Mouse (Mus musculus): ENCODE data around the gene Zc3h7b. TPM values are rescaled to one million over a fixed set of nuclear protein-coding genes. Genes with fewer than 3 reads are reported as not detected.

Zc3h7b gene
- polyA plus RNA-seq, 1 experiment from 2014 or later = 43.4 TPM

DNA sequence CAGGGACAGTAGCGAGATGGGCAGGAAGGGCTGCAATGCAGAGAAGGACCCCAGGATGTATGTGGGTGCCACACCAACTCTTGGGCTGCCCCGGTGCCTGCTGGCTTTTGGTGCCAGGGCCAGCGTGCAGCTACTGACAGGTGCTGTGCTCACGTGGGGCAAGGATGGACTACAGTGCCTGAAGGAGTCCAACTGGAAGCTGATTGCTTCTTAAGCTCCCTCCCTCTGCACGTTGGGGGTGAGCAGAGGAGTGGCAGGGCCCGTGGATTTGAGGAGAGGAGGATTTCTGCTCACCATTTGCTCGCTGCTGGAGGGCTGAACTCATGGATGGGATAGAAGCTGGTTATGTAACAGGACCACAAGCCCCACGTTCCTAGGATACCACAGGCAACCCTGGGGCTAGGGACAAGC is 58.1 kb downstream of the Zc3h7b start:
- Histone ChIP-seq H3K27me3 (ENCODE audit: poor library complexity, severe bottlenecking) (peaks cover 26% of the 10 kb centered on the region), H3K4me1 (peaks cover 33% of the 10 kb centered on the region), H3K9me3 (no peaks in the 10 kb centered on the region), H3K27ac (peak overlapping the region; percentile 75), H3K4me3 (peak overlapping the region; percentile 41), H3K36me3 (replicated peaks) (0 out of 2 replicates have a peak, but pooled peaks cover 3% of the 10 kb centered on the region)
- WGBS = 11% methylated on average over 8 of the region's 8 CpGs
- DNase-seq (ENCODE audit: extremely low spot score, low spot score) = no peak

DNA sequence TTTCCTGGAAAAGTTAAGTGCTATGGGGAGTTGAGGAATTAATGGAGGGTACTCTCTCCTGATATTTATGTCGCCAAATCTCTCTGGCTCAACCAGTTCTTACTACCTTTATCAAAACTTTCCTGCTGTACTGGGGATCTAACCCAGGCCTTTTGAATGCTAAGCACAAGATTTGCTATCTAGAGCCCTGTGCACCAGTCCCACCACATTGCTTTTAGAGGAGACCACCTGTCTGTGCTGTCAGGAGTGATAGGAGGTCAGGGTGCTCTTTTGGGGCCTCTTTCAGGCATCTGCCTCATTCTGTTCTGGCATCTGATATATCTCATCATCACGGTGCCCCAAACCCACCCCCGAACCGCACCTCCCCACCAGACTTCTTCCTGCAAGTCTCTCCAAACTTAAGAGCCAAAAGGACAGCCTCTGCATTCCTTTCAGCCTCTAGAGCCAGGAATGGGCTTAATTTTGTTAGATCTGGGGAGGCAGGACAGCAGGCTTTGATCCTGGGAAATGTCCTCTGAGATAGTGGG is 58.6 kb downstream of the Zc3h7b start:
- H3K4me3 ChIP-seq = peak overlapping the region; percentile 41; the same call in 1 of the 2 replicates
- H3K4me1 ChIP-seq = peaks cover 33% of the 10 kb centered on the region
- peak overlapping the region; percentile 75; the same call in 1 of the 2 replicates for H3K27ac ChIP-seq
- WGBS = 63% methylated on average over 4 of the region's 4 CpGs
- 0 out of 2 replicates have a peak, but pooled peaks cover 1% of the 10 kb centered on the region for H3K36me3 ChIP-seq (replicated peaks)
- DNase-seq (ENCODE audit: extremely low spot score, low spot score) = no peak
- H3K9me3 ChIP-seq = no peaks in the 10 kb centered on the region
- peaks cover 26% of the 10 kb centered on the region for H3K27me3 ChIP-seq (ENCODE audit: poor library complexity, severe bottlenecking)

DNA sequence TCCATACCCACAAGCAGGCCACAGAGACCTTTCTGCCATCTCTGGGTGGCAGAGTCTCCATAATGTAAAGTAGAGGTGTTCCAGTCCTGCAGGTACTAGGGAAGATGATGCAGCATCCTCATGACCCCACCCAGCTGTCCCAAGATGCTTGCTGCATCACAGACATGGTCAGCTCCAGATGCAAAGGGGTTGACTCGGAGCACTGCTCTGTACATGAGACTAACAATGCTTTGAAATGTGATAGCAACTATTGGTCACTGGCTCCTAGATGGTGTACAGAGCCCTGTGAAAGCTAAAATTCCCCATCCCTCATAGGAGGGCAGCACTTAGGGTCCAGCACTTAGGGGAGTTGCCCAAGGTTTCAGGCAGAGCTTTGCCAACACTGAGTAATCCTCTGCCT is 59.3 kb downstream of the Zc3h7b start:
- no peak overlapping the region for H3K27ac ChIP-seq
- H3K4me3 ChIP-seq = no peak overlapping the region
- H3K27me3 ChIP-seq (ENCODE audit: poor library complexity, severe bottlenecking) = peaks cover 33% of the 10 kb centered on the region
- no peaks in the 10 kb centered on the region for H3K36me3 ChIP-seq (replicated peaks)
- WGBS = 53% methylated on average over 1 of the region's 1 CpGs
- H3K4me1 ChIP-seq = peaks cover 39% of the 10 kb centered on the region
- no peaks in the 10 kb centered on the region for H3K9me3 ChIP-seq
- DNase-seq (ENCODE audit: extremely low spot score, low spot score) = no peak

DNA sequence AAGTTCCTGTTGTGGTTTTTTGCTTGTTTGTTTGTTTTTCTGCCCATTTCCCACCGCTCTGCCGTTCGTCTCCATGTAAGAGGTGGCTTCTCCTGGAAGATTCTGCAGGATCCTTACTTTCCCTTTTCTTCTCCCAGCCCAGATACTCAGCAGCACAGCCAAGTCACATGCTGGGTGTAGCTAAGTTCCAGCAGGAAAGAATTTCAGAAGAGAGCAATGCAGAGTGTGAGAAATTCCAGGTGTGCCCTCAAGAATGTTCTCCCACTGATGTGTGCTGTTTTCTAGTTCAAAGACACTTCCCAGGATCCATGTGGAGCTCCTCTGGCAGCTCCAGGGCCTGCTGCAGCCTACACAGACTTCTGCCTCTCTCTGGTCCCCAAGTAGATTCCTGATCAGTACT is 60.0 kb downstream of the Zc3h7b start:
- H3K4me3 ChIP-seq = no peak overlapping the region

DNA sequence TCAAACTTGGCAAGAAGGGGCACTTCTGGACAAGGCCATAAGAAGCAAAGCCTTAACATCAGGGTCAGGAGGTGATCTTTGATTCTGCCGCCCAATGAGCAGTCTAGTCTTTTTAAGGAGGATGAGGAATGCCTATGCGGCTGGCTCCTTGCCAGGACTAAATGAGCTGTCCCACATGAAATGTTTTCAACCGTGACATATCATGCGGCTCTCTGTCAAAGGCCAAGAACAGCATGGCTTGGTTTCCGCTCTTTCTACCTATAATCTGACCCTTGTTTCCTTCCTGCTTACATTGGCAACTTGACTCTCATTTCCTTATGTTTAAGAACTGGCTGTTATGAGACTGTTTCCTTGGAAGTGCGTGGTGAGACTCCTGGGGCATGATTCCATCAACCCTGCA is 60.8 kb downstream of the Zc3h7b start:
- no peak for DNase-seq (ENCODE audit: extremely low spot score, low spot score)
- H3K27me3 ChIP-seq (ENCODE audit: poor library complexity, severe bottlenecking) = peaks cover 34% of the 10 kb centered on the region
- H3K36me3 ChIP-seq (replicated peaks) = no peaks in the 10 kb centered on the region
- 67% methylated on average over 6 of the region's 6 CpGs for WGBS
- H3K27ac ChIP-seq = no peak overlapping the region
- H3K9me3 ChIP-seq = no peaks in the 10 kb centered on the region
- no peak overlapping the region for H3K4me3 ChIP-seq
- H3K4me1 ChIP-seq = peaks cover 53% of the 10 kb centered on the region

More for the DNA sequence above, 60.0 kb downstream of the Zc3h7b start:
- no peaks in the 10 kb centered on the region for H3K36me3 ChIP-seq (replicated peaks)
- H3K27me3 ChIP-seq (ENCODE audit: poor library complexity, severe bottlenecking) = peaks cover 34% of the 10 kb centered on the region
- H3K9me3 ChIP-seq = no peaks in the 10 kb centered on the region
- DNase-seq (ENCODE audit: extremely low spot score, low spot score) = no peak
- H3K4me1 ChIP-seq = peaks cover 46% of the 10 kb centered on the region
- H3K27ac ChIP-seq = no peak overlapping the region
- WGBS = 87% methylated on average over 3 of the region's 3 CpGs

DNA sequence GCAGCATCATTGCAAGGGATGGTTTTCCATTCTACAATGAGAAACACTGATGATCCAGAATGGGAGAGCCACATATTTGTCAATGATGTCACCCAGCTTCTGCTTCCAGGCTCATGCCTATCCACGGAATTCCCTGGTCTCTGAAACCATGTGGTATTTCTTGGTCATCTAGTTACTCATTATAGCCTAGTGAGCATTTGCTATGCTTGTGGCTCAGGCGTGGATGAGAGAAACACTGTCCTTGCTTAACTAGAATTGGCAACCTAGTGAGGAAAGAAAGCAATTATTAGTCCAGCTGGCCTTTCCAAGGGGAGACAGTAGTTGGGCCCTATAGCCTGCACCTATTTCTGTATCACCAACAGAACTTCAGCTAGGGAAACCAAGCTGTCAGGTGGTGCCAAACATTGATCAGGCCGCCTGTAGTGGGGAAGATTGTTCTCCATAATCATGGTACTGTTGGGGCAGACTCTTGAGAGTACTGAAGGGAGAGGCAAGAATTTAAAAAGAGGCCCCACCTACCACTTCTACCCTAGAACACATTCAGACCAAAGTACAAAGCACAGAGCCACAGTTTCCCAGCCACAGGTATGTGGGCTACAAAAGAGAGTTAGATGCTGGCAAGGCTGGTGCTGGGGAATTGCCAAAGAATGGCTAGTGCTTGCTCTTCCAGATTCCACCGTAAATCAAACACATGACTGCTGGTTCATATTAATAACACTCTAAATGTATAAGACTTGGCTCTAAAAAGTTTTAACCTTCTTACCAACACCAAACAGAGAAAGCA is 62.0 kb downstream of the Zc3h7b start:
- 84% methylated on average over 4 of the region's 4 CpGs for WGBS
- Histone ChIP-seq H3K27me3 (ENCODE audit: poor library complexity, severe bottlenecking) (peaks cover 34% of the 10 kb centered on the region), H3K27ac (no peak overlapping the region), H3K9me3 (no peaks in the 10 kb centered on the region), H3K36me3 (replicated peaks) (no peaks in the 10 kb centered on the region), H3K4me3 (no peak overlapping the region), H3K4me1 (peaks cover 62% of the 10 kb centered on the region)
- DNase-seq (ENCODE audit: extremely low spot score, low spot score) = no peak

DNA sequence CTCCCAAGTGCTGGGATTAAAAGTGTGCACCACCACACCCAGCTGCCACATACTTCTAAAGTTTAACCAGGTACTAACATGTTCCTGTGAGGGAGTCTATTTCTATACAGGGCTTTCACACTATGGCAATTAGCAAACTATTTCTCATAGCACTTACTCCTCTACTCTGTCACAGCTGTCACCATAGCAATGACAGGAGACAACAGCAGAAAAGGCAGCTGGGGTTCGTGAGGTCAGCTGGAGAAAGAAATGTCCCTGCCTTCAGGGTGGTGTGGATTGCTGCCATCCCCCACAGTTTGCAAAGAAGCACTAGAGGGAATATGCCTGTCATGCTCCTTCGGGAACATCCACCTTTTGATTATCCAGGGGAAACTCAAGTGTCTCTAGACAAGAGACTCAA is 63.9 kb downstream of the Zc3h7b start:
- Histone ChIP-seq H3K36me3 (replicated peaks) (no peaks in the 10 kb centered on the region), H3K9me3 (no peaks in the 10 kb centered on the region), H3K27me3 (ENCODE audit: poor library complexity, severe bottlenecking) (peaks cover 14% of the 10 kb centered on the region), H3K27ac (no peak overlapping the region), H3K4me1 (peaks cover 62% of the 10 kb centered on the region), H3K4me3 (no peak overlapping the region)
- 75% methylated on average over 2 of the region's 2 CpGs for WGBS
- no peak for DNase-seq (ENCODE audit: extremely low spot score, low spot score)

DNA sequence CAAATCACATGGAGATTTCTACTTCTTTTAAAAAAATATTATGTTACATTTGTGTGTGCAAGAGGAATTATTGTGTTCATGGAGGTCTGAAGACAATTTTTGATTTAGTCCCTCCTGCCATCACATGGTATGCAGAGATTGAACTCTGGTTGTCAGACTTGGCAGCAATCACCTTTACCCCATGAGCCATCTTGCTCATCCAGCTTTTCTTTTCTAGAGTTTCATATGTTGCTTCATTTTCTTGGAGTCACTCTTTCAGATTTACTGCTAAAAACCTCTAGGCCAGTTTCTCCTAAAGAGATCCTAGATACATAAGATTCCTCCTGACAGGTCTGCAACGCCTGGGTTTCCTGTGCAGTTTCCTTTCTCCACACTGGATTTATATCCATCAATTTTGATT is 64.7 kb downstream of the Zc3h7b start:
- peaks cover 8% of the 10 kb centered on the region; the same call in 1 of the 2 replicates for H3K27me3 ChIP-seq (ENCODE audit: poor library complexity, severe bottlenecking)
- WGBS = 61% methylated on average over 1 of the region's 1 CpGs
- H3K36me3 ChIP-seq (replicated peaks) = peaks cover under 1% of the 10 kb centered on the region; the same call in 1 of the 2 replicates
- H3K9me3 ChIP-seq = no peaks in the 10 kb centered on the region
- H3K27ac ChIP-seq = peak overlapping the region; percentile 90; the same call in 1 of the 2 replicates
- peak overlapping the region; percentile 76 for H3K4me3 ChIP-seq
- no peak for DNase-seq (ENCODE audit: extremely low spot score, low spot score)
- H3K4me1 ChIP-seq = peaks cover 68% of the 10 kb centered on the region

DNA sequence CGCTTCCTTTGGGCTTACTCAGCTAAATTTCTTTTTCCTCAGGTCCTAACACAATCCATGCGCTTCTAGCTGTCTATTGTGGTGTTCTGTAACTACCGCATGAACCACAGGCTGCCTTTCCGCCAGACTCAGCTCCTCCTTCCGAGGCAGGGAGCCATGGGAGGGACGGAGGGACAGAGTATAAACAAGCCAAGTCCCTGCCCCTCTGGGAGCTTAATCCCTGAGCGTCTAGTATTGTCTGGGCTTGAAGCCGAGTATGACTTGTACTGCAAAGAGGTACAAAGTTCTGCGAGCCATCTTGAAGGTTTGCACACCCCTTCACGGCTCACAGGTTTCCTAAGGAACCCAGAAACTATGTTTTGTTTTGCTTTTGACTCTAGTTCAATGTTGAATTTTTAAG is 65.3 kb downstream of the Zc3h7b start:
- peaks cover 70% of the 10 kb centered on the region for H3K4me1 ChIP-seq
- peaks cover 6% of the 10 kb centered on the region for H3K36me3 ChIP-seq (replicated peaks)
- WGBS = 1% methylated on average over 10 of the region's 10 CpGs
- peak overlapping the region; percentile 76 for H3K4me3 ChIP-seq
- no peaks in the 10 kb centered on the region for H3K9me3 ChIP-seq
- H3K27ac ChIP-seq = peak overlapping the region; percentile 90
- peak; percentile 44 for DNase-seq (ENCODE audit: extremely low spot score, low spot score)
- H3K27me3 ChIP-seq (ENCODE audit: poor library complexity, severe bottlenecking) = peaks cover 8% of the 10 kb centered on the region; the same call in 1 of the 2 replicates

DNA sequence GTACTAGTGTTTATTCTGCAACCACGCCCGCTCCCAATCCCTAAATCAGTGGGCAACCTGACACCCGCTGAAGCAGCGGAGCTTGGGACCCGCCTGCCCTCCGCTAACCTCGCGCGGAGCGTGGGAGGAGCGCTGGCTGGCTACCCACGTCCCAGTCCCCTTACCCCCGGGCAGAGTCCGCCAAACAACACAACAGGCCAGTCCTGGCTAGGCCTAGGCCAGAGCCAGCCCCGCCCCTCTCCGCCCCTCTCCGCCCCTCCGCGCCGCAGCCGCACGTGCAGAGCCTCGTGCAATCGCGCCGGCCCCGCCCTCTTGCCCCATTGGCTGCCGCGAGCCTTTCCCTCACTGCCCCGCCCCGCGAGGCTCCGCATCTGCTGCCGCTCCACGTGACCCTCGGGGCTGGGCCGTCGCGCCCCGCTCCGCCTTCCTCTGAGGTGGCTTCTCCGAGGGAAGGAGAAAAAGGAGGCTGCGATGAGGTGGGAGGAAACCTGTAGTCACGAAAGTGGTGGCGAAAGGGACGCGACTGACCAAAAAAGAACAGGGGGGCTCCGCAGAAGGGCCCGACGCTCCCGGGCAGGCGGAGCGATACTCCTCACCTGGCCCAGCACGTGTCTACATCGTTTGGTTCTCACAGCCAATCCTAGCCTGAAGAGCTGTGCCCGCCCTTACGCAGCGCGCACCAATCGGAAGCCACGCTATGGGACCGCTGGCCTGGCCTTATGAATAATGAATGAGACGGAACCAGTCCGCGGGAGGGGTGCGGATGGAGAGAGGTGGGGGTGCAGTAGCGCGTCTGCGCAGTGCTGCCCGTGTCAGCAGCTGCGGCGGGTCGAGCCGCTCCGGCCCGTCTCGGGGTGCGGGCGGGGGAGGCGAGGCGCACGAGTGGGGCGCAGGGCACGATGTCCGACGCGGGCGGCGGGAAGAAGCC is 66.1 kb downstream of the Zc3h7b start:
- H3K9me3 ChIP-seq = no peaks in the 10 kb centered on the region
- under 1% methylated on average over 89 of the region's 89 CpGs for WGBS
- peak overlapping the region; percentile 90 for H3K27ac ChIP-seq
- peak; percentile 98 for DNase-seq (ENCODE audit: extremely low spot score, low spot score)
- H3K4me3 ChIP-seq = peak overlapping the region; percentile 76
- peaks cover 62% of the 10 kb centered on the region for H3K4me1 ChIP-seq
- peaks cover 8% of the 10 kb centered on the region; the same call in 1 of the 2 replicates for H3K27me3 ChIP-seq (ENCODE audit: poor library complexity, severe bottlenecking)
- H3K36me3 ChIP-seq (replicated peaks) = peaks cover 14% of the 10 kb centered on the region

DNA sequence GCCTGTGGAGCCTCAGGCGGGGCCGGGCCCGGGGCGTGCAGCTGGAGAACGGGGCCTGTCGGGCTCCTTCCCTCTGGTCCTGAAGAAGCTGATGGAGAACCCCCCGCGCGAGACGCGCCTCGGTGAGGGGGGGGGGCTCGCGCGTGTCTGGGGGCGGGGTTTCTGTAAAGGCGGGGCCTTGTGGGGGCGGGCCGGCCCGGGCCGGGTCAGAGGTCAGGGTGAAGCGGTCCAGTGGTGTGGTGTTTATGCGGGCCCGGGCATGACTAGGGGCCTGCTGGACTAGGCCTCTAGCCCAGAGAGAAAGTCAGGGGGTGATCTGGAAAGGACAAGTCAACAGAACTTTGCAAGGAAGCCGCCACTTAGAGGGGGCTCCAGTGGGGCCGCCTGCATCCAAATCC is 66.7 kb downstream of the Zc3h7b start:
- Histone ChIP-seq H3K27ac (peak overlapping the region; percentile 90), H3K9me3 (no peaks in the 10 kb centered on the region), H3K27me3 (ENCODE audit: poor library complexity, severe bottlenecking) (peaks cover 8% of the 10 kb centered on the region; the same call in 1 of the 2 replicates), H3K4me1 (peaks cover 60% of the 10 kb centered on the region), H3K4me3 (peak overlapping the region; percentile 76), H3K36me3 (replicated peaks) (peaks cover 21% of the 10 kb centered on the region)
- under 1% methylated on average over 26 of the region's 26 CpGs for WGBS
- peak; percentile 80 for DNase-seq (ENCODE audit: extremely low spot score, low spot score)

DNA sequence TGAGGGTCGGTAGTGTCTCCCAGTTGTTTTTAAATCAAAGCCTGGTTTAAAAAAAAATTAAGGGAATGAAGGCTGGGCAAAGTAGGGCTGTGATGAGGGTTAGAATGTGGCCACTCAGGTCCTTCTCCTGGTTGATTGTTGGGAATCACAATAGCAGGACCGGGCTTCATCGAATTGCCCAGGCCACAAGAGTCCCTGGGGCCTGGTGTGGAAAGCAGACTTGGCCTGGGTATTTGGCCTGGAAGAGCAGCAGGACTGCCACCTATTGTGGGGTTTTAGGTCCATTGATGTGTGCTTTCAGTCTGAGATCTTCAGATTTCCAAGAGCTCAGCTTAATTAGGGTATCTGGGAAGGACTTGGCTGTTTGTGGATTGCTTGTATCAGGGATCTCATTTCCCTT is 67.4 kb downstream of the Zc3h7b start:
- Histone ChIP-seq H3K9me3 (no peaks in the 10 kb centered on the region), H3K36me3 (replicated peaks) (peaks cover 28% of the 10 kb centered on the region), H3K27me3 (ENCODE audit: poor library complexity, severe bottlenecking) (peaks cover 8% of the 10 kb centered on the region; the same call in 1 of the 2 replicates), H3K4me1 (peaks cover 60% of the 10 kb centered on the region), H3K4me3 (peak overlapping the region; percentile 76), H3K27ac (peak overlapping the region; percentile 90)
- no peak for DNase-seq (ENCODE audit: extremely low spot score, low spot score)
- 41% methylated on average over 3 of the region's 3 CpGs for WGBS

All from forebrain, embryonic 10.5 days (tissue).